Mouse (Mus musculus): ENCODE results near the gene Gtf2i.

Gtf2i gene

DNA sequence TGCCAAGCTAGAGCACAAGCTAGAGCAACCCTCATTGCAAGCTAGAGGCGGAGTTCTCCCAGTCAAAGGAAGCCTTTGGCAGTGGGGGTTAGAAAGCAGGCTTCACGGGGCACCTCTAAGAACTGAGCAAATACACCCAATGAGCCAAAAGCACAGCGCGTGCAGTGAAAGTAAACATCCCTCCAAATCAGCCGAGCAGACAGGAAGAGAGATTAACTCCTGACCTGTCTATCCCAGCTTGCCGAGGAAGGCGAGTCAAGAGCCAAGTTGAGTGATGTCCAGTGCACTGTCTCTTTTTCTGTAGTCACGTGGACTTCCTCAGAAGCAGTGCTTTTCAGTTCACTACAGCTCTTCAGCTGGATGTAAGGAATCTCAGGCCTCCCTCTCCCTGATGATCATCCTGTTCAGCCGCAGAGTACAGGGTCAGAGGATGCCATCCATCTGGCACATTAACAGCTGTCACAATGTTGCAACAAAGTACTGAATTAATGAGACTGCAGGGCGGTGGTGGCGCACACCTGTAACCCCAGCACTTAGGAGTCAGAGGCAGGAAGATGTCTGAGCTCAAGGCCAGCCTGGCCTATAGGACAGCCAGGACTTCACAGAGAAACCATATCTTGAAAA lies 104.5 kb downstream of the Gtf2i start:
- DNase-seq (ENCODE audit: low spot score in 2 of 2): no peak

GRCm38 (mm10) chr5:134206721-134207120 lies 107.8 kb downstream of the Gtf2i start:
- DNase-seq (ENCODE audit: low spot score in 2 of 2): no peak

GRCm38 (mm10) chr5:134193664-134194063 lies 120.9 kb downstream of the Gtf2i start:
- no peak for DNase-seq (ENCODE audit: low spot score in 2 of 2)

DNA sequence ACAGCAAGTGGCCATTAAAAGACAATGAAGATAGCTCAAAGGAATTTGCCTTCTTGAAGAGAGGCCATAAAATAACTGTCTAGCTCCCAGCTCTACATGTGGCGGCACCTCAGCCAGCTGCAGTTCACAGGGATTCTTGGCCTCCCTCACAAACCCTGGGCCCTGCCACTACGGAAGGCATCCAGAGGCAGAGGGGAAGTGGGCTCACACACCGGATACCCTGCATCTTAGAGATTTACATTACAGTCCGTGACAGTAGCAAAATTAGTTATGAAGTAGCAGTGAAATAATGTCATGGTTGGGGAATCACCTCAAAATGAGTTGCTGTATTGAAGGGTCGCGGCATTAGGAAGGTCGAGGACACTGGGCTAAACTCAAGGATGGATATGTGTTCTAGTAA lies 126.0 kb downstream of the Gtf2i start:
- DNase-seq (ENCODE audit: low spot score in 2 of 2): no peak

Data from right cerebral cortex, postnatal 10 days (tissue).